Comparison of ENCODE assay signal across 29 mouse cellular contexts in genomic region chr4:104870196-104870595, GRCm38 (mm10). TPM values are rescaled to one million over a fixed set of nuclear protein-coding genes. Genes with fewer than 3 reads are reported as not detected.
DNase-seq lines count a peak whose midpoint lies in the region; TF ChIP-seq lines count a peak whose summit lies in the region.
"Had no signal": no experiment of that assay in that cellular context is flagged by ENCODE, and none has a peak within 500 bp of the region (broad histone marks: within the 10 kb centered on the region; RNA-seq: fewer than 3 reads in every experiment).

No protein-coding gene starts in this region.

- peaks cover 8% of the 10 kb centered on the region; the same call in 1 of the 2 replicates for H3K4me1 ChIP-seq in kidney, adult 2 months (ENCODE audit: control insufficient read depth, insufficient read depth, low read length)
- H3K4me1 ChIP-seq in liver, adult 2 months (ENCODE audit: control insufficient read depth, insufficient read depth, low read length) = peaks cover 24% of the 10 kb centered on the region
- H3K4me1 ChIP-seq: forebrain, embryonic 13.5 days had no signal

- TF ChIP-seq CTCF in kidney, adult 2 months (conservative IDR thresholded peaks at IDR 0.05; ENCODE audit: insufficient read depth, insufficient read length, low read depth, low read length) = no peak
- TF ChIP-seq CTCF in liver, adult 2 months (IDR thresholded peaks at IDR 0.05; ENCODE audit: low read depth, low read length) = no peak

- H3K27me3 ChIP-seq in kidney, adult 2 months (replicated peaks; ENCODE audit: control insufficient read depth, insufficient read depth, low read length) = no peaks in the 10 kb centered on the region
- H3K27me3 ChIP-seq in liver, adult 2 months (ENCODE audit: control insufficient read depth, insufficient read depth, low read length) = no peaks in the 10 kb centered on the region
- H3K27me3 ChIP-seq: CH12.LX; embryonic facial prominence, embryonic 12.5 days; forebrain, embryonic 13.5 days; Patski had no signal

- WGBS in kidney, adult 2 months = 72% methylated on average over 5 of the region's 5 CpGs
- 57% methylated on average over 5 of the region's 5 CpGs for WGBS in liver, adult 2 months

- H3K9ac ChIP-seq in liver, adult 2 months (ENCODE audit: low read depth, low read length) = no peak overlapping the region
- H3K9ac ChIP-seq: embryonic facial prominence, embryonic 12.5 days; forebrain, embryonic 13.5 days had no signal

- peak overlapping the region; percentile 52; the same call in 1 of the 2 replicates for H3K27ac ChIP-seq in kidney, adult 2 months (ENCODE audit: insufficient read depth, low read depth, low read length)
- peak overlapping the region; percentile 36; the same call in 1 of the 2 replicates for H3K27ac ChIP-seq in liver, adult 2 months (replicated peaks; ENCODE audit: insufficient read depth, low read depth, low read length)
- H3K27ac ChIP-seq: embryonic facial prominence, embryonic 10.5 days; embryonic facial prominence, embryonic 12.5 days; forebrain, embryonic 13.5 days had no signal

- peak; percentile 82 for DNase-seq in heart, adult 11 months
- DNase-seq in heart, postnatal 14 days = no peak
- DNase-seq in kidney, adult 2 months = peak; percentile 64
- DNase-seq in kidney, postnatal 25 days = no peak
- DNase-seq in kidney, adult 9 months = peak; percentile 70
- DNase-seq in kidney, adult 18-20 months = no peak
- DNase-seq in liver, adult 2 months (ENCODE audit: extremely low read depth, low read depth, low spot score) = peak; percentile 55
- DNase-seq in liver = no peak
- DNase-seq: adrenal gland, adult 8-10 months; adrenal gland, postnatal 14 days; adrenal gland, postnatal 36 days; B cell, adult 2 months; cerebellum, adult 11-12 months; cerebellum, adult 2 months; cerebellum, adult 9-10 months; cerebellum, postnatal 10 days; cerebellum, postnatal 25 days had no signal

- intact Hi-C loops in heart, postnatal 14 days (cut with DNase I) = no loop called here

- peaks cover 28% of the 10 kb centered on the region for H3K79me2 ChIP-seq in liver, adult 2 months (ENCODE audit: control insufficient read depth, insufficient read depth, low read length)

- H3K36me3 ChIP-seq in kidney, adult 2 months (ENCODE audit: control insufficient read depth, insufficient read depth, low read length) = no peaks in the 10 kb centered on the region
- H3K36me3 ChIP-seq in liver, adult 2 months (ENCODE audit: control insufficient read depth, insufficient read depth, low read length) = peaks cover 10% of the 10 kb centered on the region
- H3K36me3 ChIP-seq: embryonic facial prominence, embryonic 10.5 days; embryonic facial prominence, embryonic 12.5 days; G1E had no signal

- no peak overlapping the region for H3K4me3 ChIP-seq in kidney, adult 2 months (ENCODE audit: insufficient read depth, low read depth, low read length)
- H3K4me3 ChIP-seq in liver, adult 2 months (ENCODE audit: insufficient read depth, low read depth, low read length) = no peak overlapping the region
- H3K4me3 ChIP-seq: embryonic facial prominence, embryonic 10.5 days; embryonic facial prominence, embryonic 12.5 days; forebrain, embryonic 13.5 days had no signal

- TF ChIP-seq POLR2A in kidney, adult 2 months (IDR thresholded peaks at IDR 0.05; ENCODE audit: low read depth, low read length) = no peak
- TF ChIP-seq POLR2A in liver, adult 2 months (IDR thresholded peaks at IDR 0.05; ENCODE audit: extremely low read depth, insufficient read depth, low read length) = no peak

RNA-seq across cellular contexts. Expression of gene C8a, which starts 6.0 kb away (rescaled TPM):
- total RNA-seq in heart, postnatal 14 days (2021) = not detected
- polyA plus RNA-seq in kidney, adult 2 months (2012; rRNA removed) = 10.4 and 14.4 TPM in 2 replicates
- 231 and 250 TPM in 2 replicates for total RNA-seq in liver, adult 2 months (2014; rRNA removed)
- 56.6 and 71.3 TPM in 2 replicates for polyA plus RNA-seq in liver, adult 2 months (2012; rRNA removed)
- total RNA-seq: G1E had no signal
- polyA plus RNA-seq: activated CD4-positive, CD25-positive, alpha-beta regulatory T cell, adult 4 months; CD4-positive, CD25-positive, alpha-beta regulatory T cell, adult 4 months; embryonic facial prominence, embryonic 10.5 days; embryonic facial prominence, embryonic 12.5 days; embryonic facial prominence, embryonic 14.5 days; forebrain, embryonic 11.5 days; forebrain, embryonic 13.5 days; G1E; Patski had no signal

RNA-seq across cellular contexts. Expression of gene Gm17662, which starts 13.1 kb away (rescaled TPM):
- not detected for total RNA-seq in heart, postnatal 14 days (2021)
- not detected in 2 replicates for polyA plus RNA-seq in kidney, adult 2 months (2012; rRNA removed)
- total RNA-seq in liver, adult 2 months (2014; rRNA removed) = not detected in 2 replicates
- polyA plus RNA-seq in liver, adult 2 months (2012; rRNA removed) = not detected in 2 replicates
- total RNA-seq: adrenal gland, adult 18-20 months; adrenal gland, adult 8-10 months; adrenal gland, postnatal 14 days; adrenal gland, postnatal 36 days; CH12.LX; G1E had no signal
- polyA plus RNA-seq: activated CD4-positive, CD25-positive, alpha-beta regulatory T cell, adult 4 months; CD4-positive, CD25-positive, alpha-beta regulatory T cell, adult 4 months; cerebellum, adult 2 months; cortical plate, adult 2 months; embryonic facial prominence, embryonic 10.5 days; embryonic facial prominence, embryonic 12.5 days; embryonic facial prominence, embryonic 14.5 days; forebrain, embryonic 11.5 days; forebrain, embryonic 13.5 days; G1E; Patski had no signal

RNA-seq across cellular contexts. Expression of gene Fyb2, which starts 43.1 kb away (rescaled TPM):
- total RNA-seq in heart, postnatal 14 days (2021) = not detected
- 0.41 and 0.48 TPM in 2 replicates for polyA plus RNA-seq in kidney, adult 2 months (2012; rRNA removed)
- 2.9 and 3.8 TPM in 2 replicates for total RNA-seq in liver, adult 2 months (2014; rRNA removed)
- 0.87 and 0.93 TPM in 2 replicates for polyA plus RNA-seq in liver, adult 2 months (2012; rRNA removed)
- polyA plus RNA-seq: activated CD4-positive, CD25-positive, alpha-beta regulatory T cell, adult 4 months; CD4-positive, CD25-positive, alpha-beta regulatory T cell, adult 4 months; G1E had no signal

Comparison
In these comparisons a context has a peak if more than half of its experiments do, and no peak if none do; other contexts are left out.
1. DNase-seq: peak in heart, adult 11 months (single experiment), kidney, adult 2 months (single experiment), kidney, adult 9 months (single experiment) and liver, adult 2 months (single experiment); none in heart, postnatal 14 days (0 of 2), kidney, postnatal 25 days (0 of 2), kidney, adult 18-20 months (single experiment) and liver (single experiment).
2. RNA of gene C8a, which starts 6.0 kb away (total RNA-seq): 231 to 250 TPM in liver, adult 2 months; not detected in heart, postnatal 14 days; every median in the first group is over 100 times any median in the second.